In genomic region chr11:50886231-50886932, GRCm38 (mm10) we compare ENCODE assay signal across 7 mouse cellular contexts. TPM values are rescaled to one million over a fixed set of nuclear protein-coding genes. Genes with fewer than 3 reads are reported as not detected.
DNase-seq lines count a peak whose midpoint lies in the region; ATAC-seq lines count a peak whose summit lies in the region.

No protein-coding gene starts in this region.

- H3K27me3 ChIP-seq in limb, embryonic 15.5 days, result no peaks in the 10 kb centered on the region

- DNase-seq in ovary, adult 18-20 months (ENCODE audit: low spot score), result peak; percentile 6
- DNase-seq in ovary, postnatal 36 days (ENCODE audit: low spot score), result no peak
- DNase-seq in cerebellum, postnatal 10 days, result peak; percentile 49 to 59
- DNase-seq in heart, postnatal 10 days, result peak; percentile 4 to 11
- DNase-seq in spleen, postnatal 4 days (ENCODE audit: low spot score in 2 of 2), result no peak
- DNase-seq in MN1 (ENCODE audit: low spot score), result no peak

- no peaks in the 10 kb centered on the region for H3K9me3 ChIP-seq in limb, embryonic 15.5 days

- H3K4me3 ChIP-seq in limb, embryonic 15.5 days, result peak overlapping the region; percentile 48

- peak overlapping the region; percentile 24; the same call in 1 of the 2 replicates for H3K9ac ChIP-seq in limb, embryonic 15.5 days

- H3K36me3 ChIP-seq in limb, embryonic 15.5 days, result peaks cover 39% of the 10 kb centered on the region

- peaks cover 6% of the 10 kb centered on the region for H3K4me1 ChIP-seq in limb, embryonic 15.5 days

- intact Hi-C loops in heart, postnatal 10 days (cut with DNase I), result no loop called here

- H3K4me2 ChIP-seq in limb, embryonic 15.5 days, result peak overlapping the region; percentile 72

- no peak overlapping the region for H3K27ac ChIP-seq in limb, embryonic 15.5 days

- ATAC-seq in limb, embryonic 15.5 days (ENCODE audit: insufficient number of reproducible peaks, low FRiP score, low TSS enrichment, low read depth), result no peak

- 44% methylated on average over 8 of the region's 8 CpGs for WGBS in limb, embryonic 15.5 days

RNA-seq across cellular contexts. Expression of gene Zfp454, which starts 1.1 kb away (rescaled TPM):
- total RNA-seq in heart, postnatal 10 days (2021), result 1 to 10 TPM; 1.1 to 2.3 TPM
- polyA plus RNA-seq in limb, embryonic 15.5 days (2015; fragmentation: Nextera tagmentation; extraction: Ambion mirVana), result 8.2 and 8.5 TPM in 2 replicates

RNA-seq across cellular contexts. Expression of gene Zfp2, which starts 29.6 kb away (rescaled TPM):
- total RNA-seq in heart, postnatal 10 days (2021), result 1 to 10 TPM; 3.1 to 4.6 TPM
- 9.1 and 9.6 TPM in 2 replicates for polyA plus RNA-seq in limb, embryonic 15.5 days (2015; fragmentation: Nextera tagmentation; extraction: Ambion mirVana)

RNA-seq across cellular contexts. Expression of gene Grm6, which starts 35.9 kb away (rescaled TPM):
- total RNA-seq in heart, postnatal 10 days (2021), result not detected
- 0.32 and 0.62 TPM in 2 replicates for polyA plus RNA-seq in limb, embryonic 15.5 days (2015; fragmentation: Nextera tagmentation; extraction: Ambion mirVana)

RNA-seq across cellular contexts. Expression of gene Zfp879, which starts 45.0 kb away (rescaled TPM):
- 1 to 10 TPM in 1 of 2 experiments, under 1 TPM in 1; 0.72 to 1.2 TPM for total RNA-seq in heart, postnatal 10 days (2021)
- polyA plus RNA-seq in limb, embryonic 15.5 days (2015; fragmentation: Nextera tagmentation; extraction: Ambion mirVana), result 0.71 and 0.77 TPM in 2 replicates

RNA-seq across cellular contexts. Expression of gene Zfp354b, which starts 45.1 kb away (rescaled TPM):
- 1 to 10 TPM; 1.1 to 1.3 TPM for total RNA-seq in heart, postnatal 10 days (2021)
- polyA plus RNA-seq in limb, embryonic 15.5 days (2015; fragmentation: Nextera tagmentation; extraction: Ambion mirVana), result 1.3 and 1.9 TPM in 2 replicates

Comparison
In these comparisons a context has a peak if more than half of its experiments do, and no peak if none do; other contexts are left out.
1. DNase-seq: peak in ovary, adult 18-20 months (single experiment), cerebellum, postnatal 10 days (2 of 2) and heart, postnatal 10 days (2 of 2); none in ovary, postnatal 36 days (single experiment), spleen, postnatal 4 days (0 of 2) and MN1 (single experiment).